Mouse (Mus musculus) testis, adult 2 months (tissue): ENCODE data around the gene Cacna1c. TPM values are rescaled to one million over a fixed set of nuclear protein-coding genes. Genes with fewer than 3 reads are reported as not detected.

ENCODE experiments used
- H3K27ac ChIP-seq: fragments of 200-500 bp; 2 replicates; pipeline ENCODE4 v1.5.1; 2012; ENCODE audit warnings: low read depth, low read length; ENCODE audit not compliant: control insufficient read depth, insufficient read depth
- H3K27me3 ChIP-seq: fragments of 200-500 bp; 2 replicates; pipeline ENCODE4 v1.6.1; 2012; ENCODE audit warnings: mild to moderate bottlenecking, low read length, moderate library complexity; ENCODE audit not compliant: control insufficient read depth, insufficient read depth
- H3K36me3 ChIP-seq: fragments of 200-500 bp; 2 replicates; pipeline ENCODE4 v1.6.1; 2012; ENCODE audit warnings: mild to moderate bottlenecking, low read length; ENCODE audit not compliant: control insufficient read depth, insufficient read depth
- H3K4me1 ChIP-seq: fragments of 200-500 bp; 2 replicates; pipeline ENCODE4 v1.6.1; 2012; ENCODE audit warnings: low read length; ENCODE audit not compliant: control insufficient read depth, insufficient read depth
- H3K4me3 ChIP-seq: fragments of 200-500 bp; 2 replicates; pipeline ENCODE4 v1.5.1; 2012; ENCODE audit warnings: low read depth, mild to moderate bottlenecking, low read length, moderate library complexity, mixed read lengths; ENCODE audit not compliant: control insufficient read depth
- CTCF ChIP-seq: fragments of 200-500 bp; IDR thresholded peaks from 2 replicates; pipeline ENCODE4 v1.5.1; 2012; ENCODE audit warnings: low read depth, mild to moderate bottlenecking, inconsistent platforms, low read length, moderate library complexity; ENCODE audit not compliant: control insufficient read depth, insufficient read depth, insufficient replicate concordance
- POLR2A ChIP-seq: fragments of 200-500 bp; IDR thresholded peaks from 2 replicates; pipeline ENCODE4 v1.6.1; 2012; ENCODE audit warnings: low read depth, mild to moderate bottlenecking, inconsistent platforms, low read length, moderate library complexity; ENCODE audit not compliant: control insufficient read depth
- polyA plus RNA-seq: library from polyadenylated mRNA; depleted of rRNA; stranded (reverse); fragments of >200 nt; gene quantifications from 2 replicates; pipeline ENCODE4 v1.2.3, GENCODE M21; 2012; rRNA removed

Cacna1c gene
- 1.5 and 1.8 TPM in 2 replicates for polyA plus RNA-seq

GRCm38 (mm10) chr6:119196382-119197305, at the start of gene Cacna1c:
Gene Cacna1c, minus strand, starts transcription at chr6:119196418.
- H3K27ac ChIP-seq: no peak within 1 kb of the TSS
- no peaks in the 10 kb centered on the region for H3K4me1 ChIP-seq
- TF ChIP-seq CTCF (no peak), POLR2A (no peak)
- no peak within 1 kb of the TSS for H3K4me3 ChIP-seq
- no peaks in the 10 kb centered on the region for H3K27me3 ChIP-seq
- H3K36me3 ChIP-seq: peaks cover 3% of the 10 kb centered on the region

DNA sequence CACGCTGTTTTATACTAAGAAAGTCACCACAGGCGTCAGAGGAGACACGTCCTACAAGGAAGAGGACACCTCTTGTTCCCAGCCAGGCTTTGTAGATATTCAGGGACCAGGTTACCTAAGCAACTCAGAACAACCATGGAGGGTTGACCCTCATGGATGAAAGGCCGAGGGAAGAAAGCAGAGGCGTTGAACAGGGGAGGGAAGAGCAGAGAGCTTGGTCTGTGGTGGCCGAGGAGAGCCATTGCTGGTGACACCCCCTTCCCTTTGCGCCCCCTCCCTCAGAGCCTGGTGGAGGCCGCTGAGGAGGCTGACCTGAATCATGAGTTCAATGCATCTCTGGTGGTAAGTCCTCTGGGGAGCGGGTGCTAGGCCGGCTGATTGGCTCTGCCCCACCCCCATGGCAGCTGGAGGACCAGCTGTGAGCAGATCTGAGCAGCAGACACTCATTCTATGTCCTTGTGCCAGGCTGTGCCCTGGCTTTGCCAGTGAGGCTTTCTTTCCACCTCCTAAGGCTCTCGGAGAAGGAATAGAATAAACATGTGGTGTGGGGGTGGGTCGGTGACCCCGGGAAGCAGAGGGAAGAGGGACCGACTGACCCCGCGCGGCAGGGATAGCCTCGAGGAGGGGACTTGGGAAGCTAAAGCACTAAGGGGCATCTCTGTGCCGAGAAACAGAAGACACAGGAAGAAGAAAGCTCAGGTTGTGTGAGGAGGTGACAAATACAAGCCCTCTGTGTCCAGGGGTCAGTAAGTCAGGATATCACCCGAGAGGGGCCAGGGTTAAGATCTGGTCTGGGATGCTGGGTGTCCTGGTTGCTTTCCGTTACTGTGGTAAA, 44.9 kb upstream of the Cacna1c start:
- Histone ChIP-seq H3K4me3 (no peak overlapping the region), H3K27ac (no peak overlapping the region), H3K27me3 (no peaks in the 10 kb centered on the region), H3K4me1 (no peaks in the 10 kb centered on the region), H3K36me3 (no peaks in the 10 kb centered on the region)
- TF ChIP-seq CTCF (no peak), POLR2A (no peak)

DNA sequence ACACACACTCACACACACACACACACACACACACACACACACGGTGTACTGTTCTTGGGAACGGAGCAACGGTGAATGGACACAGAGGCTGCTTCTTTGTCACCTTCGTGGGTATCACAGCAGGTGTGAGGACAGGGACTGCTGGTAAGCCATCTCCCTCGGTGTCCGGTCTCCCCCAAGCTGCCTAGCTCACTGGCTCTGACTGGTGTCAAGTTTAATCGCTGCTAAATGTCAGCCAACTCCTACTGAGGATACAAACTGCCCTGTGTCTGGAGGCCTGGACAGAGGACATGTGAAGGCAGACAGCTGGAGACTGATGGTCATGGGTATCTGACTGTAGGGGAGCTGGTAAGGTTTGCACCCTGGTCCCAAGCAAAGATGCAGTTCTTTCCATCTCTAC, 44.0 kb upstream of the Cacna1c start:
- no peak for TF ChIP-seq CTCF
- no peak for TF ChIP-seq POLR2A
- Histone ChIP-seq H3K4me1 (no peaks in the 10 kb centered on the region), H3K36me3 (no peaks in the 10 kb centered on the region), H3K27ac (no peak overlapping the region), H3K27me3 (no peaks in the 10 kb centered on the region), H3K4me3 (no peak overlapping the region)

GRCm38 (mm10) chr6:119239341-119240005, 43.3 kb upstream of the Cacna1c start:
- TF ChIP-seq CTCF (no peak), POLR2A (no peak)
- Histone ChIP-seq H3K27me3 (no peaks in the 10 kb centered on the region), H3K4me1 (no peaks in the 10 kb centered on the region), H3K4me3 (no peak overlapping the region), H3K36me3 (no peaks in the 10 kb centered on the region), H3K27ac (no peak overlapping the region)

DNA sequence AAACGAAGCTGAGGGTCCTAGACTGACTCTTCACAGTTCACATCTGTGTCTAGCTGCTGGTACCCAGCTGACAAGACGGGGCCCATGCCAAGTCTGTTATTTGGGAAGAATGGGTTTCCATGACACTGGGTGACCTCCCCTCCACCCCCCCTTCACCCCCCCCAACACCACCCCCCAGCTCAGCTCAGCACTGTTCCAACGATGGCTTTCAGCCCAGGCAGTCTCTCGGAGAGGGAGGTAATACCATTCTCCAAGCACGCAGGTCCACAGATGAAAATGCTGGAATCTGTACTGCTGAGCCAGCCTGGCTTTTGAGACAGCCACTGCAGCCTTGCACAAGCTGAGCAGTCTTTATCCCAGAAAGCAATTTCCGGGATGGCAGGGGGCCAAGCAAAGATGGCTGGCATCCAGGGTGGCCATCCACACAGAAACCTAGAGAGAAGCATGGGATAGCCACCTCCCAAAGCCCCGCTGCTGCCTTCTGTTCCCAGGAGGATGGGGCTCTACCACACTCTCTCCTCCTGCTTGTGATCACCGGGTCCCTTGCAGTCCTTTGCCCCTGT, 41.3 kb upstream of the Cacna1c start:
- no peak for TF ChIP-seq CTCF
- TF ChIP-seq POLR2A: no peak
- H3K27ac ChIP-seq: no peak overlapping the region
- no peaks in the 10 kb centered on the region for H3K4me1 ChIP-seq
- no peak overlapping the region for H3K4me3 ChIP-seq
- no peaks in the 10 kb centered on the region for H3K36me3 ChIP-seq
- H3K27me3 ChIP-seq: no peaks in the 10 kb centered on the region

- Histone ChIP-seq H3K27ac (no peak within 1 kb of the TSS), H3K27me3 (no peaks in the 10 kb centered on the region), H3K4me1 (no peaks in the 10 kb centered on the region), H3K36me3 (no peaks in the 10 kb centered on the region), H3K4me3 (no peak within 1 kb of the TSS)
- TF ChIP-seq POLR2A (no peak), CTCF (no peak)
These were observed 40.0 kb upstream of the Cacna1c start, which contains the start of gene Cacna2d4 for GRCm38 (mm10) chr6:119236241-119236640. Gene Cacna2d4, plus strand, starts transcription at chr6:119236526.

- no peak overlapping the region for H3K4me3 ChIP-seq
- H3K27me3 ChIP-seq: no peaks in the 10 kb centered on the region
- H3K4me1 ChIP-seq: no peaks in the 10 kb centered on the region
- TF ChIP-seq POLR2A: no peak
- no peak for TF ChIP-seq CTCF
- no peak overlapping the region for H3K27ac ChIP-seq
- H3K36me3 ChIP-seq: no peaks in the 10 kb centered on the region
These were observed 39.2 kb upstream of the Cacna1c start for GRCm38 (mm10) chr6:119235441-119235840.
